Mouse (Mus musculus) kidney, postnatal 0 days (tissue): Measurements from ENCODE around the gene Tbxa2r. TPM values are rescaled to one million over a fixed set of nuclear protein-coding genes. Genes with fewer than 3 reads are reported as not detected.
A peak's percentile ranks its signal among the peaks of the same experiment; 100 is the strongest.

Experiments used
- ATAC-seq: fragments of 200-750 bp; cut with Nextera tagmentation; replicated peaks from 2 replicates; pipeline ENCODE4 v1.8.0; 2017; ENCODE audit warnings: low read depth, moderate number of reproducible peaks, moderate TSS enrichment, moderate library complexity; ENCODE audit not compliant: low FRiP score
- DNase-seq: peaks from one replicate; pipeline ENCODE4 v3.0.0-alpha.2; 2016; ENCODE audit warnings: low spot score
- H3K27ac ChIP-seq: fragments of 300-500 bp; sonication (generic); 2 replicates; pipeline ENCODE4 v1.5.1; 2014; ENCODE audit warnings: mild to moderate bottlenecking
- H3K27me3 ChIP-seq: fragments of 300-500 bp; sonication (generic); 2 replicates; pipeline ENCODE4 v1.6.1; 2014; ENCODE audit warnings: low read length, mixed read lengths; ENCODE audit not compliant: insufficient read depth
- H3K36me3 ChIP-seq: fragments of 300-500 bp; sonication (generic); 2 replicates; pipeline ENCODE4 v1.6.1; 2014; ENCODE audit warnings: low read length, mixed read lengths; ENCODE audit not compliant: insufficient read depth
- H3K4me1 ChIP-seq: fragments of 300-500 bp; sonication (generic); replicated peaks from 2 replicates; pipeline ENCODE4 v1.6.1; 2014; ENCODE audit warnings: antibody characterized with exemption, low read length, mixed read lengths; ENCODE audit not compliant: insufficient read depth
- H3K4me2 ChIP-seq: fragments of 300-500 bp; sonication (generic); 2 replicates; pipeline ENCODE4 v1.6.1; 2014; ENCODE audit warnings: mild to moderate bottlenecking, low read length, moderate library complexity, mixed read lengths
- H3K4me3 ChIP-seq: fragments of 300-500 bp; sonication (generic); replicated peaks from 2 replicates; pipeline ENCODE4 v1.5.1; 2014; ENCODE audit warnings: low read depth, low read length
- H3K9ac ChIP-seq: fragments of 300-500 bp; sonication (generic); 2 replicates; pipeline ENCODE4 v1.6.1; 2014; ENCODE audit warnings: low read depth, low read length
- H3K9me3 ChIP-seq: fragments of 300-500 bp; sonication (generic); replicated peaks from 2 replicates; pipeline ENCODE4 v1.6.1; 2016; ENCODE audit warnings: low read length, inconsistent platforms, mixed read lengths
- CTCF ChIP-seq: IDR thresholded peaks from 2 replicates; pipeline ENCODE4 v1.5.1; 2016; ENCODE audit warnings: antibody characterized with exemption, low read depth, mild to moderate bottlenecking, moderate library complexity
- WGBS: fragments of 180-500 bp; shearing (Covaris S2); extraction: QIAGEN DNeasy Blood & Tissue Kit; methylation state at CpG from one replicate; pipeline ENCODE4 v1.1.7; 2014; 5-methylcytosine and 5-hydroxymethylcytosine counted together
- polyA plus RNA-seq: library from polyadenylated mRNA; unstranded; fragments of >200 nt; fragmentation: Nextera tagmentation; extraction: Ambion mirVana; gene quantifications from 2 replicates; pipeline ENCODE4 v1.2.1, GENCODE M21; 2015

The Tbxa2r gene
- polyA plus RNA-seq, 1 experiment from 2014 or later, result 16.1 TPM

GRCm38 (mm10) chr10:81303258-81303657, 25.3 kb upstream of the Tbxa2r start:
- Histone ChIP-seq H3K9me3 (no peaks in the 10 kb centered on the region), H3K27ac (peak overlapping the region; percentile 50; the same call in 1 of the 2 replicates), H3K4me3 (no peak overlapping the region), H3K4me2 (peak overlapping the region; percentile 25; the same call in 1 of the 2 replicates), H3K4me1 (peaks cover 45% of the 10 kb centered on the region), H3K36me3 (peaks cover 26% of the 10 kb centered on the region), H3K27me3 (no peaks in the 10 kb centered on the region), H3K9ac (no peak overlapping the region)
- no peak for DNase-seq
- ATAC-seq, result no peak
- 65% methylated on average over 10 of the region's 10 CpGs for WGBS
- TF ChIP-seq CTCF, result no peak

DNA sequence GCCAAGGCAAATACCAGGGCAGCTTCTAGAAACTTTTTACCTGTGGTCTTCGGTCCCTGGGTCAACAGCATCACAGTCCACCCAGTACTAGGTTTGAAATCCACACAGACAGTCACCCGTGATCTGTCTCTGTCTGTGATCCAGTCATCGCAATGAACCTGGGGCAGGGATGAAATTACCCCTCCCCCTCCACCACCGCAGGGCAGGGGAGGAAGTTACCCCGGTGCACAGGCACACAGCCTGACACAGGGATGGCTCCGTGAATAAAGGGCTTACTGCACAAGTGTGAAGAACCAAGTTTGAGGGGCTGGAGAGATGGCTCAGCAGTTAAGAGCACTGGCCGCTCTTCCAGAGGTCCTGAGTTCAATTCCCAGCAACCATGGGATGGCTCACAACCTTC, 24.8 kb upstream of the Tbxa2r start:
- no peak for ATAC-seq
- Histone ChIP-seq H3K9ac (no peak overlapping the region), H3K36me3 (peaks cover 26% of the 10 kb centered on the region), H3K27me3 (no peaks in the 10 kb centered on the region), H3K9me3 (no peaks in the 10 kb centered on the region), H3K4me1 (peaks cover 42% of the 10 kb centered on the region), H3K4me2 (no peak overlapping the region), H3K27ac (no peak overlapping the region), H3K4me3 (no peak overlapping the region)
- DNase-seq, result no peak
- no peak for TF ChIP-seq CTCF
- 64% methylated on average over 7 of the region's 7 CpGs for WGBS

GRCm38 (mm10) chr10:81304597-81305238, 23.8 kb upstream of the Tbxa2r start:
- no peak overlapping the region for H3K4me3 ChIP-seq
- peaks cover 33% of the 10 kb centered on the region for H3K4me1 ChIP-seq
- no peaks in the 10 kb centered on the region for H3K9me3 ChIP-seq
- TF ChIP-seq CTCF, result peak; percentile 87
- DNase-seq, result peak; percentile 78
- 0 out of 2 replicates have a peak, but pooled peaks have one; percentile 18 for ATAC-seq
- no peak overlapping the region for H3K9ac ChIP-seq
- no peak overlapping the region for H3K27ac ChIP-seq
- WGBS, result 17% methylated on average over 8 of the region's 9 CpGs
- no peak overlapping the region for H3K4me2 ChIP-seq
- peaks cover 35% of the 10 kb centered on the region for H3K36me3 ChIP-seq
- no peaks in the 10 kb centered on the region for H3K27me3 ChIP-seq

GRCm38 (mm10) chr10:81305663-81306062, 22.9 kb upstream of the Tbxa2r start:
- H3K4me3 ChIP-seq, result no peak overlapping the region
- no peak overlapping the region for H3K9ac ChIP-seq
- no peak for ATAC-seq
- peaks cover 26% of the 10 kb centered on the region for H3K4me1 ChIP-seq
- H3K9me3 ChIP-seq, result no peaks in the 10 kb centered on the region
- no peak for DNase-seq
- H3K4me2 ChIP-seq, result no peak overlapping the region
- H3K27ac ChIP-seq, result no peak overlapping the region
- TF ChIP-seq CTCF, result no peak
- no peaks in the 10 kb centered on the region for H3K27me3 ChIP-seq
- WGBS, result 97% methylated on average over 14 of the region's 14 CpGs
- H3K36me3 ChIP-seq, result peaks cover 43% of the 10 kb centered on the region

- Histone ChIP-seq H3K4me2 (no peak overlapping the region), H3K36me3 (peaks cover 48% of the 10 kb centered on the region), H3K9ac (no peak overlapping the region), H3K9me3 (no peaks in the 10 kb centered on the region), H3K4me1 (peaks cover 21% of the 10 kb centered on the region), H3K27ac (no peak overlapping the region), H3K4me3 (no peak overlapping the region), H3K27me3 (no peaks in the 10 kb centered on the region)
- TF ChIP-seq CTCF, result no peak
- no peak for DNase-seq
- 90% methylated on average over 12 of the region's 12 CpGs for WGBS
- ATAC-seq, result no peak
Measured at GRCm38 (mm10) chr10:81306173-81306668, 22.3 kb upstream of the Tbxa2r start.

GRCm38 (mm10) chr10:81306837-81307682, 21.5 kb upstream of the Tbxa2r start:
- H3K27me3 ChIP-seq, result no peaks in the 10 kb centered on the region
- no peak for TF ChIP-seq CTCF
- no peaks in the 10 kb centered on the region for H3K9me3 ChIP-seq
- no peak overlapping the region for H3K9ac ChIP-seq
- H3K4me3 ChIP-seq, result no peak overlapping the region
- no peak overlapping the region for H3K4me2 ChIP-seq
- no peak for DNase-seq
- no peak overlapping the region for H3K27ac ChIP-seq
- peaks cover 56% of the 10 kb centered on the region for H3K36me3 ChIP-seq
- ATAC-seq, result no peak
- peaks cover 17% of the 10 kb centered on the region for H3K4me1 ChIP-seq
- WGBS, result 93% methylated on average over 21 of the region's 21 CpGs
